Mouse (Mus musculus) embryonic fibroblast, embryonic 13.5 days (primary cell): Measurements from ENCODE around the gene Gm12248. TPM values are rescaled to one million over a fixed set of nuclear protein-coding genes. Genes with fewer than 3 reads are reported as not detected.

ENCODE experiments used
- H3K27ac ChIP-seq: 2 replicates; pipeline ENCODE4 v1.5.1; 2012; ENCODE audit warnings: low read length, control low read depth, inconsistent platforms; ENCODE audit not compliant: insufficient read depth
- H3K4me1 ChIP-seq: 2 replicates; pipeline ENCODE4 v1.6.1; 2011; ENCODE audit warnings: low read length; ENCODE audit not compliant: control insufficient read depth, insufficient read depth
- H3K4me3 ChIP-seq: 2 replicates; pipeline ENCODE4 v1.5.1; 2011; ENCODE audit warnings: mild to moderate bottlenecking, control low read depth, low read length; ENCODE audit not compliant: insufficient read depth
- CTCF ChIP-seq: IDR thresholded peaks from 2 replicates; pipeline ENCODE4 v1.5.1; 2011; ENCODE audit warnings: mild to moderate bottlenecking, control low read depth, low read length, moderate library complexity, borderline replicate concordance; ENCODE audit not compliant: insufficient read depth
- POLR2A ChIP-seq: IDR thresholded peaks from 2 replicates; pipeline ENCODE4 v1.6.1; 2011; ENCODE audit warnings: low read depth, mild to moderate bottlenecking, control low read depth, low read length, moderate library complexity
- polyA plus RNA-seq: library from polyadenylated mRNA; stranded (reverse); fragments of >200 nt; gene quantifications from 2 replicates; pipeline ENCODE4 v1.2.4, GENCODE M21; 2011; ENCODE audit warnings: low read depth; ENCODE audit not compliant: missing spikeins, insufficient read length

The Gm12248 gene
- polyA plus RNA-seq, 1 experiment: not detected

GRCm38 (mm10) chr11:58125021-58125420 is 32.1 kb upstream of the Gm12248 start:
- no peak for TF ChIP-seq POLR2A
- no peak for TF ChIP-seq CTCF
- Histone ChIP-seq H3K27ac (no peak overlapping the region), H3K4me3 (no peak overlapping the region), H3K4me1 (no peaks in the 10 kb centered on the region)

GRCm38 (mm10) chr11:58123711-58124110 is 30.8 kb upstream of the Gm12248 start:
- TF ChIP-seq POLR2A (no peak), CTCF (no peak)
- H3K4me1 ChIP-seq: no peaks in the 10 kb centered on the region
- H3K27ac ChIP-seq: no peak overlapping the region
- H3K4me3 ChIP-seq: no peak overlapping the region

GRCm38 (mm10) chr11:58121351-58121750 is 28.4 kb upstream of the Gm12248 start:
- Histone ChIP-seq H3K4me1 (no peaks in the 10 kb centered on the region), H3K27ac (no peak overlapping the region), H3K4me3 (no peak overlapping the region)
- no peak for TF ChIP-seq POLR2A
- TF ChIP-seq CTCF: no peak

- no peaks in the 10 kb centered on the region for H3K4me1 ChIP-seq
- TF ChIP-seq CTCF: no peak
- no peak for TF ChIP-seq POLR2A
- H3K27ac ChIP-seq: no peak overlapping the region
- no peak overlapping the region for H3K4me3 ChIP-seq
Measured at GRCm38 (mm10) chr11:58120655-58121054, 27.7 kb upstream of the Gm12248 start.

- no peak overlapping the region for H3K27ac ChIP-seq
- H3K4me3 ChIP-seq: no peak overlapping the region
- no peaks in the 10 kb centered on the region for H3K4me1 ChIP-seq
- TF ChIP-seq POLR2A (no peak), CTCF (no peak)
Measured at GRCm38 (mm10) chr11:58117044-58117652, 24.2 kb upstream of the Gm12248 start.

GRCm38 (mm10) chr11:58116560-58116959 is 23.6 kb upstream of the Gm12248 start:
- TF ChIP-seq CTCF: no peak
- no peak for TF ChIP-seq POLR2A
- Histone ChIP-seq H3K4me3 (no peak overlapping the region), H3K27ac (no peak overlapping the region), H3K4me1 (no peaks in the 10 kb centered on the region)

- H3K4me1 ChIP-seq: no peaks in the 10 kb centered on the region
- H3K4me3 ChIP-seq: no peak overlapping the region
- TF ChIP-seq POLR2A: no peak
- no peak for TF ChIP-seq CTCF
- H3K27ac ChIP-seq: no peak overlapping the region
Measured at GRCm38 (mm10) chr11:58107664-58108337, 14.9 kb upstream of the Gm12248 start.

- TF ChIP-seq CTCF (no peak), POLR2A (no peak)
- Histone ChIP-seq H3K4me3 (no peak overlapping the region), H3K4me1 (no peaks in the 10 kb centered on the region), H3K27ac (no peak overlapping the region)
Measured at GRCm38 (mm10) chr11:58107009-58107408, 14.1 kb upstream of the Gm12248 start.

GRCm38 (mm10) chr11:58104351-58104791 is 11.4 kb upstream of the Gm12248 start:
- Histone ChIP-seq H3K4me3 (peak overlapping the region; percentile 72), H3K27ac (peak overlapping the region; percentile 47), H3K4me1 (no peaks in the 10 kb centered on the region)
- TF ChIP-seq CTCF: no peak
- TF ChIP-seq POLR2A: no peak

- H3K4me1 ChIP-seq: no peaks in the 10 kb centered on the region
- H3K4me3 ChIP-seq: peak within 1 kb of the TSS; percentile 72
- no peak for TF ChIP-seq CTCF
- TF ChIP-seq POLR2A: peak; percentile 84
- peak within 1 kb of the TSS; percentile 47 for H3K27ac ChIP-seq
Measured at GRCm38 (mm10) chr11:58103697-58104306, 10.9 kb upstream of the Gm12248 start, which contains the start of gene Cnot8. Cnot8 (plus strand) TSS chr11:58104153.
